Mouse (Mus musculus): ENCODE data around the gene Zfp322a.

- no peak for TF ChIP-seq CTCF (IDR thresholded peaks at IDR 0.05; ENCODE audit: extremely low read depth, insufficient read depth, low read length)
- TF ChIP-seq POLR2A (IDR thresholded peaks at IDR 0.05; ENCODE audit: extremely low read depth, insufficient read depth, low read length), result no peak
Measured at GRCm38 (mm10) chr13:23370075-23370474, 1.1 kb upstream of the Zfp322a start.
